Mouse (Mus musculus) MEL (cell line): ENCODE measurements around the gene Gm26620. TPM values are rescaled to one million over a fixed set of nuclear protein-coding genes. Genes with fewer than 3 reads are reported as not detected.

ENCODE experiments used
- DNase-seq: peaks from one replicate; pipeline ENCODE4 v3.0.0; 2011; ENCODE audit warnings: low read depth, low spot score
- H3K27ac ChIP-seq: 2 replicates; pipeline ENCODE4 v1.5.1; 2012; ENCODE audit warnings: low read depth, mild to moderate bottlenecking, control low read depth, low read length, moderate library complexity; ENCODE audit not compliant: control insufficient read depth
- H3K27me3 ChIP-seq, 2 experiments: fragments of 150-350 bp in 1 of 2; sonication (generic) in 1 of 2; 2 replicates each; pipeline ENCODE4 v1.6.1; 2012; ENCODE audit warnings: low read length in 2 of 2, mild to moderate bottlenecking in 2 of 2, improper control_type of control experiment in 1 of 2, moderate library complexity in 1 of 2; ENCODE audit not compliant: insufficient read depth in 2 of 2, control insufficient read depth in 1 of 2
- H3K36me3 ChIP-seq, 2 experiments: 2 replicates each; pipeline ENCODE4 v1.6.1; 2012 to 2014; ENCODE audit warnings: low read length in 2 of 2, improper control_type of control experiment in 1 of 2, inconsistent platforms in 1 of 2, mild to moderate bottlenecking in 1 of 2; ENCODE audit not compliant: insufficient read depth in 2 of 2, control insufficient read depth in 1 of 2
- H3K4me1 ChIP-seq, 2 experiments: fragments of 150-350 bp in 1 of 2; sonication (generic) in 1 of 2; 2 replicates each; pipeline ENCODE4 v1.6.1; 2012; ENCODE audit warnings: low read length in 2 of 2, improper control_type of control experiment in 1 of 2, mild to moderate bottlenecking in 1 of 2; ENCODE audit not compliant: insufficient read depth in 2 of 2, control insufficient read depth in 1 of 2
- H3K4me3 ChIP-seq, 2 experiments: fragments of 150-350 bp in 1 of 2; sonication (generic) in 1 of 2; 2 replicates each; pipeline ENCODE4 v1.5.1; 2012; ENCODE audit warnings: low read depth in 2 of 2, low read length in 2 of 2, mild to moderate bottlenecking in 2 of 2, moderate library complexity in 2 of 2, control low read depth in 1 of 2, improper control_type of control experiment in 1 of 2; ENCODE audit not compliant: control insufficient read depth in 1 of 2, insufficient read depth in 1 of 2
- H3K79me2 ChIP-seq: 2 replicates; pipeline ENCODE4 v1.6.1; 2012; ENCODE audit warnings: mild to moderate bottlenecking, low read length, moderate library complexity; ENCODE audit not compliant: control insufficient read depth, poor library complexity, insufficient read depth
- H3K9ac ChIP-seq: 2 replicates; pipeline ENCODE4 v1.6.1; 2012; ENCODE audit warnings: low read depth, mild to moderate bottlenecking, control low read depth, low read length, moderate library complexity; ENCODE audit not compliant: control insufficient read depth, poor library complexity, severe bottlenecking
- H3K9me3 ChIP-seq: fragments of 150-350 bp; sonication (generic); replicated peaks from 2 replicates; pipeline ENCODE4 v1.6.1; 2012; ENCODE audit warnings: mild to moderate bottlenecking, low read length, improper control_type of control experiment, moderate library complexity; ENCODE audit not compliant: insufficient read depth
- CHD1 ChIP-seq: IDR thresholded peaks from 2 replicates; pipeline ENCODE4 v1.6.1; 2012; ENCODE audit warnings: low read depth, mild to moderate bottlenecking, inconsistent platforms, low read length, improper control_type of control experiment
- CTCF ChIP-seq, 3 experiments: IDR thresholded peaks in 2 of 3; conservative IDR thresholded peaks in 1 of 3; 2 replicates each; pipeline ENCODE4 v1.5.1; 2011 to 2012; ENCODE audit warnings: low read length in 3 of 3, low read depth in 2 of 3, mild to moderate bottlenecking in 2 of 3, improper control_type of control experiment in 1 of 3, inconsistent platforms in 1 of 3, mixed read lengths in 1 of 3, moderate library complexity in 1 of 3; ENCODE audit not compliant: control insufficient read depth in 1 of 3, insufficient read depth in 1 of 3, poor library complexity in 1 of 3, severe bottlenecking in 1 of 3
- EP300 ChIP-seq, 2 experiments: IDR thresholded peaks; 2 replicates each; pipeline ENCODE4 v1.6.1; 2011; ENCODE audit warnings: improper control_type of control experiment in 2 of 2, low read length in 2 of 2, low read depth in 1 of 2, mild to moderate bottlenecking in 1 of 2
- ETS1 ChIP-seq: IDR thresholded peaks from 2 replicates; pipeline ENCODE4 v1.6.1; 2012; ENCODE audit warnings: low read depth, mild to moderate bottlenecking, inconsistent platforms, low read length, improper control_type of control experiment, moderate library complexity
- GATA1 ChIP-seq: IDR thresholded peaks from 2 replicates; pipeline ENCODE4 v1.6.1; 2011; ENCODE audit warnings: low read depth, low read length, improper control_type of control experiment
- HCFC1 ChIP-seq: IDR thresholded peaks from 2 replicates; pipeline ENCODE4 v1.6.1; 2012; ENCODE audit warnings: low read depth, mild to moderate bottlenecking, inconsistent platforms, low read length, improper control_type of control experiment, moderate library complexity
- JUND ChIP-seq: IDR thresholded peaks from 2 replicates; pipeline ENCODE4 v1.6.1; 2011; ENCODE audit warnings: low read depth, mild to moderate bottlenecking, improper control_type of control experiment, low read length
- MAFK ChIP-seq: IDR thresholded peaks from 2 replicates; pipeline ENCODE4 v1.6.1; 2011; ENCODE audit warnings: low read depth, mild to moderate bottlenecking, low read length, improper control_type of control experiment, borderline replicate concordance
- MAZ ChIP-seq: IDR thresholded peaks from 2 replicates; pipeline ENCODE4 v1.6.1; 2012; ENCODE audit warnings: low read depth, mild to moderate bottlenecking, inconsistent platforms, low read length, improper control_type of control experiment
- MEF2A ChIP-seq: IDR thresholded peaks from 2 replicates; pipeline ENCODE4 v1.6.1; 2014; ENCODE audit warnings: low read depth, mild to moderate bottlenecking, inconsistent platforms, low read length, improper control_type of control experiment; ENCODE audit not compliant: poor library complexity, insufficient replicate concordance, severe bottlenecking; ENCODE audit errors: extremely low read depth
- MYB ChIP-seq: IDR thresholded peaks from 2 replicates; pipeline ENCODE4 v1.6.1; 2011; ENCODE audit warnings: mild to moderate bottlenecking, low read depth, low read length, improper control_type of control experiment
- NRF1 ChIP-seq: IDR thresholded peaks from 2 replicates; pipeline ENCODE4 v1.6.1; 2014; ENCODE audit warnings: low read depth, mild to moderate bottlenecking, inconsistent platforms, low read length, improper control_type of control experiment, moderate library complexity; ENCODE audit not compliant: poor library complexity, insufficient read depth, severe bottlenecking
- RAD21 ChIP-seq: IDR thresholded peaks from 2 replicates; pipeline ENCODE4 v1.6.1; 2011; ENCODE audit warnings: mild to moderate bottlenecking, low read depth, low read length, improper control_type of control experiment
- RCOR1 ChIP-seq: IDR thresholded peaks from 2 replicates; pipeline ENCODE4 v1.6.1; 2012; ENCODE audit warnings: low read depth, mild to moderate bottlenecking, inconsistent platforms, low read length, improper control_type of control experiment
- TCF12 ChIP-seq: IDR thresholded peaks from 2 replicates; pipeline ENCODE4 v1.6.1; 2014; ENCODE audit warnings: low read depth, mild to moderate bottlenecking, inconsistent platforms, low read length, improper control_type of control experiment, moderate library complexity
- USF1 ChIP-seq: IDR thresholded peaks from 2 replicates; pipeline ENCODE4 v1.6.1; 2014; ENCODE audit warnings: low read depth, mild to moderate bottlenecking, inconsistent platforms, low read length, improper control_type of control experiment, moderate library complexity
- ZC3H11A ChIP-seq: IDR thresholded peaks from 2 replicates; pipeline ENCODE4 v1.6.1; 2012; ENCODE audit warnings: low read depth, mild to moderate bottlenecking, inconsistent platforms, low read length, improper control_type of control experiment
- ZKSCAN1 ChIP-seq: IDR thresholded peaks from 2 replicates; pipeline ENCODE4 v1.6.1; 2012; ENCODE audit warnings: low read depth, mild to moderate bottlenecking, inconsistent platforms, low read length, improper control_type of control experiment, moderate library complexity
- ZNF384 ChIP-seq: IDR thresholded peaks from 2 replicates; pipeline ENCODE4 v1.6.1; 2012; ENCODE audit warnings: low read depth, mild to moderate bottlenecking, inconsistent platforms, low read length, improper control_type of control experiment
- polyA plus RNA-seq, 2 experiments: library from polyadenylated mRNA; stranded (reverse) in 1 of 2; unstranded in 1 of 2; fragments of >175 nt in 1 of 2; fragments of >200 nt in 1 of 2; gene quantifications; 2 replicates each; pipeline versions ENCODE4 v1.2.1 to v1.2.4; 2012; ENCODE audit warnings: low replicate concordance in 2 of 2, low read depth in 1 of 2; ENCODE audit not compliant: insufficient read length in 2 of 2, insufficient read depth in 1 of 2, missing spikeins in 1 of 2
- total RNA-seq: library from RNA; depleted of rRNA; stranded (reverse); fragments of 300-350 nt; gene quantifications from 2 replicates; pipeline ENCODE4 v1.2.3, GENCODE M21; 2012

Gm26620 gene
- total and polyA plus RNA-seq, 3 experiments = 1.0 to 5.5 TPM; not detected in 1

- Histone ChIP-seq H3K36me3 (no peaks in the 10 kb centered on the region), H3K4me1 (0 out of 4 replicates have a peak, but pooled peaks cover 0 to 2% of the 10 kb centered on the region in 2 experiments), H3K4me3 (no peak within 1 kb of the TSS), H3K27ac (no peak within 1 kb of the TSS), H3K79me2 (no peaks in the 10 kb centered on the region), H3K9me3 (no peaks in the 10 kb centered on the region), H3K9ac (no peak within 1 kb of the TSS), H3K27me3 (no peaks in the 10 kb centered on the region; a peak in 1 of 4 replicates)
- no peak for DNase-seq
- no peak for TF ChIP-seq JUND
- no peak for TF ChIP-seq MYB
- TF ChIP-seq TCF12 = no peak
- no peak for TF ChIP-seq RCOR1
- no peak for TF ChIP-seq ZKSCAN1
- TF ChIP-seq MAZ = no peak
- no peak for TF ChIP-seq ETS1
- no peak for TF ChIP-seq HCFC1
- TF ChIP-seq RAD21 = no peak
- no peak for TF ChIP-seq GATA1
- no peak for TF ChIP-seq MAFK
- no peak for TF ChIP-seq MEF2A
- TF ChIP-seq ZNF384 = no peak
- TF ChIP-seq EP300 (IDR thresholded peaks at IDR 0.05; ENCODE audit: low read depth in 1 of 2, low read length in 2 of 2) = no peak
- TF ChIP-seq NRF1 = no peak
- no peak for TF ChIP-seq CHD1
- TF ChIP-seq USF1 = no peak
- no peak for TF ChIP-seq ZC3H11A
Observed at GRCm38 (mm10) chr1:170912891-170913615, 28.2 kb downstream of the Gm26620 start, which contains the start of gene Fcrlb. Gene Fcrlb (minus strand): TSS chr1:170912941.

DNA sequence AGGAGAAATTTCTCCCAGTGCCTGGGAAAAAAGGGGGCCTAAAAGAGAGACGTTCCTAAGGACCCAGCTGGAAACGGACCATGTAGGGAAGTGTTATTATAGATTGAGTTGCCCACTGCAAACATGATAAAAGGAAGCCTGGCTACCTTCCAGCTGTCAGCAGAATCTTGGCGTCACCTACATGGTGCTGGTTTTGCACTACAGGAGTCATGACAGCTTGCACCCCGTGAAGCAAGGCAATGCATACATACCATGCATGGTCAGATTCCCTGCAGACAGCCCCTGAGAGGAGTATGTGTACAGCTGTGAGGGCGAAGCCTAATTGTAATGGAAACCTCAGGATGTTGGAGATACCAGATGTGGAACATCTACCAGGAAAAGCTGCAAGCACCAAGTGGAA lies 30.8 kb downstream of the Gm26620 start:
- DNase-seq = peak; percentile 56
- 0 out of 2 replicates have a peak, but pooled peaks have one; percentile 28 for TF ChIP-seq ETS1
- TF ChIP-seq CTCF (IDR thresholded peaks at IDR 0.05 in 2 of 3, conservative IDR thresholded peaks at IDR 0.05 in 1 of 3; ENCODE audit: control insufficient read depth in 1 of 3, insufficient read depth in 1 of 3, low read depth in 2 of 3, low read length in 3 of 3, poor library complexity in 1 of 3, severe bottlenecking in 1 of 3) = no peak
- TF ChIP-seq EP300 (IDR thresholded peaks at IDR 0.05; ENCODE audit: low read depth in 1 of 2, low read length in 2 of 2) = peak; percentile 17 to 30; a peak in 2 of 4 replicates
- no peak overlapping the region for H3K9ac ChIP-seq

More for the DNA sequence above, 30.8 kb downstream of the Gm26620 start:
- H3K36me3 ChIP-seq = no peaks in the 10 kb centered on the region
- no peaks in the 10 kb centered on the region for H3K9me3 ChIP-seq
- H3K27me3 ChIP-seq = no peaks in the 10 kb centered on the region
- no peaks in the 10 kb centered on the region for H3K79me2 ChIP-seq
- no peak overlapping the region for H3K27ac ChIP-seq
- H3K4me1 ChIP-seq = 0 out of 4 replicates have a peak, but pooled peaks cover 0 to 2% of the 10 kb centered on the region in 2 experiments
- H3K4me3 ChIP-seq = no peak overlapping the region
